Mouse (Mus musculus): ENCODE measurements around the gene Dok7.

Gene Dok7

DNA sequence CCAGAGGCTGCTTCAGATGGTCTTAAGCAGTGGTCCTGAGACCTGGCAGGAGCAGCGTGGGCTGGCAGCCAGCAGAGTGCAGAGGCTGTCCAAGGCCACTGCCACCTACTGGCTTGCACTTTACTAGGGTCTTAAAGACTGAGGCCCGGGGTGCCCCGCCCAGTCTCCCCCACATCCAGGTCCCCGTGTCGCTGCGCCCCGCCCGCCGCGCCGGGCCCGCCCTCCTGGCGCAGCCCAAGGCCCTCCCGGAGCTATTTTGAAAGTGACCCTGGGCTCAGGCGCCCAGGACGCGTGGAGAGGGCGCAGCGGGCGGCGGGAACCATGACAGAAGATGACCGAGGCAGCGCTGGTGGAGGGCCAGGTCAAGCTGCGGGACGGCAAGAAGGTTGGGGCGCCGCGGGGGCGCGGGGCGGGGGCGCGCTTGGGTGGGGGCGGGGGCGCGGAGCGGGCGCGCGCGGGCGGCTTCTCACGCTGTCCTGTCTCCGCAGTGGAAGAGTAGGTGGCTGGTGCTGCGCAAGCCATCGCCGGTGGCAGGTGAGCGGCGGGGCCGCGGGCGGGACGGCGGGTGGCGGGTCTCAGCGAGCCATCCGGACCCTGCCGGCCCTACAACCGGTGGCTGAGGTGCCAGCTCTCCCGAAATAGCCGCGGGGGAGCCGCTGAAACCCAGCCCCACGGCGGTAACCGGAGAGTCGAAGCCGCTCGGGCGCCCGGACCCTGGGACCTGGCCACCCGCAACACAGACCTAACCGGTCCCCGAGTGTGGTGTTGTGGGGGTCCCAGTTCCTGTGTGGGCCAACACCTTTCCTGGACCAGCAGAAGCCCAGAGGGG is at the start of gene Dok7:
TSS of gene Dok7 (plus strand) at position 163 of the 829 bp plus-strand sequence.
- peak in 1 of 2 experiments; percentile 54 for DNase-seq (ENCODE audit: low spot score in 2 of 2)

DNA sequence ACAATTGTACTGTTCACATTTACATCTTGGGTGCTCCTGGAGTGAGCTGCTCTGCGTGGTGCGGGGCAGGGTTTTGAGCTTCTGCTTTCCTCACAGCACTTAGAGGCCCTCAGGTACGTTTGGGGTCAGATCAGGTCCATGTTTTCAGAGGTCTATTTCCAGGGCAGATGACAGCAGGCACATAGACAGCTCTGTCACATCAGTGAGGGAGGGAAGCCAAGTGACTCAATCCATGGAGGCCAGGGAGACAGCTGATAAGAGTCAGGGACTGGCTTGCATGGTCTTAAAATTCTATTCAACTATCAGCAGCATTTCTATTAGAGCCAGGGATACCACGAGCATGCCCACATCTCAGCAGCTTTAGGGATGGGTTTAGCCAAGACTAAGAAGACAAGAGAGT is 47.4 kb upstream of the Dok7 start:
- no peak for DNase-seq (ENCODE audit: low spot score in 2 of 2)

GRCm38 (mm10) chr5:35010656-35011055 is 45.9 kb upstream of the Dok7 start:
- DNase-seq (ENCODE audit: low spot score in 2 of 2) = no peak

GRCm38 (mm10) chr5:35011156-35011923 is 45.2 kb upstream of the Dok7 start:
- DNase-seq (ENCODE audit: low spot score in 2 of 2) = no peak

DNA sequence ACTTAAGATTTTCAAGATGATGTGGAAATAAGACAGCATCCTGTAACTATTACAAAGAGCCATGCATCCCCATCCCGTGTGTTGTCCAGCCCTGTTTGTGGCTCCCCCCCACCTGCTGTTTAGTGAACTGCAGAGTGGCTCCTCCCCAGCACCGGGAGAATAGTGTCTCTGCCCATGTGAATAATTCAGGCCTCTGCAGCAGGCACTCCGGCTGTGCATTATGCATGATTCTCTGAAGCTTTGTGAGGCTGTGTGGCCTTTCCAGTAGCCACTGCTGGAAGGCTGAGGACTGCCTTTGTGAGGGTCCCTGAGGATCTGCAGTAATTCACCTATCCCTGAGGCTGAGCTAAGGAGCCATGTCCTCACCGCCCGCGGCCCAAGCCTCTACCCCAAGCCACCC is 42.5 kb upstream of the Dok7 start:
- DNase-seq (ENCODE audit: low spot score in 2 of 2) = no peak

GRCm38 (mm10) chr5:35019673-35020300 is 36.8 kb upstream of the Dok7 start:
- DNase-seq (ENCODE audit: low spot score in 2 of 2) = no peak

GRCm38 (mm10) chr5:35020410-35021241 is 35.9 kb upstream of the Dok7 start:
- no peak for DNase-seq (ENCODE audit: low spot score in 2 of 2)

GRCm38 (mm10) chr5:35024975-35025374 is 31.6 kb upstream of the Dok7 start:
- peak in 1 of 2 experiments; percentile 44 for DNase-seq (ENCODE audit: low spot score in 2 of 2)

DNA sequence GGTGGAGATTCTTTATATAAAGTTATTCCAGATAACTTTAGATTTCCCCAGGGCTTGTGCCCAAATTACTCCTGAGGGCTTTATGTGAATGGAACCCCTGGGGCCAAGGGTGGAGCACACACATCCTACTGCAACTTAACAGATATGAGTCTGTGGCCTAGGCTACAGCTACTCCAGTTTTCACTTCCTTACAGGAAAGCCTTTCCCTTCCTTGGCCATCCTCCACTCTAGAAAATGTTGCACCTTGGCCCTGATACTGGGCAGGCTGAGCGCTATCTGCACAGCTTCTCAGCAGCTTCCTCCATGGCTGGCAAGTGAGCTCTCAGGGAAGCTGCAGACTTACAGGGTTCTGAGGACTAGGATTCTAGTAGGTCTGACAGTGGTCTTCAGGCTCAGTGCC is 27.3 kb upstream of the Dok7 start:
- no peak for DNase-seq (ENCODE audit: low spot score in 2 of 2)

DNA sequence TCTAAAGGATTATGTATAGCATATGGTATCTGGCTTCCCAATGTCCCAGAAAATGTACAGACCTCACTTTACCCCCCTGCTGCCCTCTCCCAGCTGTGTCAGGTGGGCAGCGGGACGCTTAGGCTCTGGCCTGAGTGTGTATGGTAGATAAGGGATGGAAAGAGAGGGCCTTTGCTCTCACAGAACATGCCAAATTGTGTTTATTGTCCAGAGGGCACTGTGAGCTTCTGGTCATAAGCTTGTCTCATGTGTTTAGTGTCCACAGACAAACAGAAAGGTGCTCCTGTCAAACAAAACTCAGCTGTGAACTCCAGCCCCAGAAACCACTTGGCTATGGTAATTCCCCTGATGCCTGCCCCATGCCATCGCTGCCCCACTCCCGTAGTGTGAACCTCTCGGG is 26.8 kb upstream of the Dok7 start:
- DNase-seq (ENCODE audit: low spot score in 2 of 2) = no peak

- no peak for DNase-seq (ENCODE audit: low spot score in 2 of 2)
Observed at GRCm38 (mm10) chr5:35033068-35033467, 23.5 kb upstream of the Dok7 start.

DNA sequence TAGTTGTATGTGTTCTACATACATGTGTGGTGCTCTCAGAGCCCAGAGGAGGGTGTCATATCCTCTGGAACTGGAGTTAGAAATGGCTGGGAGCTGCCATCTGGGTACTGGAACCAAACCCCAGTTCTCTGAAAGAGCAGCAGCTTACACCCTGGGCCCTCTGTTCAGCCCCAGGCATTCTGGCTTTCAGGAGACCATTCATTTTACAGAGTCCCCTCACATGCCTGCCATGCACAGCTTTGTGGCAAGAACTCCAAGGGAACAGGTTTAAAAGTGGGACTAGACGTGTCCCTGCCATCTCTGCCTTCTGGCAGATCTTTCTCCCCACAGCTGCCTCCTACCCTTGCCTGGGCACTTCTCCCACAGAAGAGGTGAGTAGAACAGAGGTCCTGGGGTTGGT is 22.9 kb upstream of the Dok7 start:
- no peak for DNase-seq (ENCODE audit: low spot score in 2 of 2)

- DNase-seq (ENCODE audit: low spot score in 2 of 2) = no peak
Observed at GRCm38 (mm10) chr5:35035141-35035540, 21.4 kb upstream of the Dok7 start.

DNA sequence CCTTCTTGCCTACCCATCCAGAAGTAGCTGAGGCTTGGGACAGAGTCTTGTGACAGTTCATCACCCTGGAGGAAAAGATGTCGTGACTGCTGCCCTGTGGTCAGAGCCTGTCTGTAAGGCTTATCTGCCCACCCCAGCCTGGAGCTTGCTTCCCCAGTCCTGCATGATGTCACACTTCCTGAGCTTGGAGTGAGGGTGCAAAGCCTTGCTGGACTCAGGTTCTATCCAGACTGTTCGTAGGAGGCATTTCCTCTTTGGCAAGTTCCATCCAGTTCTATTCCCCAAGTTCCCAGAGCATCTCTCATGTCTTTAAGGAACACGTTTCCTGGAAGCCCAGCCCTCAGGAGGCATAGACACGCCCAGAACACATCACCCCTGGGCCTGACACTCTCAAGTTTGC is 20.8 kb upstream of the Dok7 start:
- DNase-seq (ENCODE audit: low spot score in 2 of 2) = no peak

DNA sequence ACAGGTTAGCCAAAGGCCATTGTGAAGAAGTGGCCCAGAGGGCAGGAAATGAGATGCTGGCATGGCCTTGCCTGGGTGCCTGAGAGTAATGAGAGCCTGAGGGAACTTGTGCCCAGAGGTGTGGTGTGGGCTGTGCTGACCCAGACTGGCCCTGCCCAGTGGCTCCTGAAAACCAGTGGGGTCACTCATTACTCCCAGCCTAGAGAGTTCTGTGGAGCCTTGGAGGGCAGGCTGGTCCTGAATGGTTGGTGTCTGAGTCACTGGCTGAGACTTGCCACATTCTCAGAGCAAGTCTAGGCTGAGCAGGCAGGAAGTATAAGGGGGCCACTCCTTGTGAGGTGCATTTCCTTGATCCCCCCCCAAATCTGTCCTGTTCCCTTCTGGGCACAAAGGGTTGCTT is 19.1 kb upstream of the Dok7 start:
- peak in 1 of 2 experiments; percentile 48 for DNase-seq (ENCODE audit: low spot score in 2 of 2)

DNA sequence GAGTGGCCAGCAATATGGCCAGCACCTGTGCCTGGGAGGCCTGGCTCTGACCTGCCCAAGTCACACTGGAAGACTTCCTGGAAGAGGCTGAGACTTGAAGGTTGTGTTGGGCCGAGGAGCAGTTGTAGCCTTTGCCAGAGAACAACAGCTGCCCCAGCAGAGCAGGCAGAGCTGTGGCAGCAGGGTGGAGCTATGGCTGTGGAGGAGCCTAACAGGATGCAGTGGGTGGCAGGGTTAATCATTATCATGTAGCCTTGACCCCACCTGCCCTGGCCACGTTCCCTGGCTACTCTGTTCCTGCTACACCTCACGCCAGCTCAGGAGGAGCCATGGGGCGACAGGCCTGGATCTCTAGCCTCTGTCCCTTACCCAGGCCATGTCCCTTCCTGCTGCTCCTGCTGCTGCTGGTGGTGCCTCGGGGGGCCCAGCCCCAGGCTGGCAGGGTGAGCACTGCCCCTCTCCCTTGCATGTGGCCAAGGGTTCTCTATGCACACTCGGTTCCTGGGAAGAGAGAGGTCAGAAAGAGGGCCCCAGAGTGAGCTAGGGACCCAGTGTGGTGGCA is 15.2 kb upstream of the Dok7 start, which contains the start of gene Hgfac:
TSS of gene Hgfac (plus strand) at position 242 of the 562 bp plus-strand sequence.
- no peak for DNase-seq (ENCODE audit: low spot score in 2 of 2)

GRCm38 (mm10) chr5:35042431-35043109 is 14.0 kb upstream of the Dok7 start:
- DNase-seq (ENCODE audit: low spot score in 2 of 2) = no peak

GRCm38 (mm10) chr5:35043110-35043451 is 13.5 kb upstream of the Dok7 start:
- peak in 1 of 2 experiments; percentile 72 for DNase-seq (ENCODE audit: low spot score in 2 of 2)

GRCm38 (mm10) chr5:35050541-35050940 is 6.0 kb upstream of the Dok7 start:
- DNase-seq (ENCODE audit: low spot score in 2 of 2) = no peak

DNA sequence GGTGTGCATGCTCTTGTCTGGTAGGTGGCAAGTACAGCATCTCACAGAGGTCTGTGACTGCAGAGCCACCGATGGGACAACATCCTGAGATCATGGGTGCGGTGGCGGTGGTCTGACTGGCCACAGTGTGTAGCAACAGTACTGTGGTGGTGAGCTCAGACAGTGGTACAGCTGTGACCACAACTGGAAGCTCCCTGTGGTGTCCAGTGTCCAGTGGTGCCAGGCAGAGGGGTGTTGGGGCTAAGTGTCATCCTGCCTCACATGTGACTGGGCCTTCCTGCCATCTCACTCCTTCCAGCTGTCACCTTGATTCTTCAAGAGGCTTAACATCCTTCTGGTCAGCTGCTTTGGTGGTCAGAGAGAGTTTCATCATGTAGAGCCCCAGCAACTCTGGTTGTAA is 1.9 kb upstream of the Dok7 start:
- DNase-seq (ENCODE audit: low spot score in 2 of 2) = no peak

GRCm38 (mm10) chr5:35055076-35055475 is 1.5 kb upstream of the Dok7 start:
- DNase-seq (ENCODE audit: low spot score in 2 of 2) = no peak
